Mouse (Mus musculus) spleen, embryonic (tissue): ENCODE results near the gene Wdfy2.
"Not testable (repeated sequence)": the region's sequence is repeated elsewhere in the genome, so short reads cannot be mapped to it uniquely, and the experiment has no call there.

Experiments
- CTCF ChIA-PET: fragments of 350-600 bp; sonication (Branson Sonifier 250); formaldehyde crosslinking; loops from one replicate; lab custom pipeline; 2022; lab: Charles Lee

Gene Wdfy2

GRCm38 (mm10) chr14:62878634-62879430, 41.4 kb downstream of the Wdfy2 start:
- CTCF ChIA-PET: interaction anchor here (0.6 kb wide), 1 partner anchor 17 kb away, joined by 6 read pairs; no protein-coding TSS in a partner anchor

- CTCF ChIA-PET: interaction anchor here (0.6 kb wide), 1 partner anchor 499 kb away, joined by 3 read pairs; no protein-coding TSS in a partner anchor
These were observed 42.0 kb downstream of the Wdfy2 start for GRCm38 (mm10) chr14:62879497-62879896.

GRCm38 (mm10) chr14:62880084-62880851, 42.8 kb downstream of the Wdfy2 start:
- CTCF ChIA-PET: interaction anchor here (0.6 kb wide), 1 partner anchor 498 kb away, joined by 3 read pairs; no protein-coding TSS in a partner anchor

- CTCF ChIA-PET: no interaction called here
These were observed 44.7 kb downstream of the Wdfy2 start for GRCm38 (mm10) chr14:62882061-62882614.

- CTCF ChIA-PET: interaction anchor here (0.7 kb wide), 1 partner anchor 84 kb away, joined by 5 read pairs; no protein-coding TSS in a partner anchor
These were observed 46.1 kb downstream of the Wdfy2 start for GRCm38 (mm10) chr14:62883551-62883950.

GRCm38 (mm10) chr14:62884171-62884570, 46.7 kb downstream of the Wdfy2 start:
- CTCF ChIA-PET: no interaction called here

GRCm38 (mm10) chr14:62884639-62885038, 47.2 kb downstream of the Wdfy2 start:
- CTCF ChIA-PET: interaction anchor here (0.8 kb wide), 1 partner anchor 39 kb away, joined by 5 read pairs; no protein-coding TSS in a partner anchor

GRCm38 (mm10) chr14:62885146-62885545, 47.7 kb downstream of the Wdfy2 start:
- CTCF ChIA-PET: interaction anchor here (0.8 kb wide), 1 partner anchor 40 kb away, joined by 5 read pairs; no protein-coding TSS in a partner anchor

- CTCF ChIA-PET: no interaction called here
These were observed 53.9 kb downstream of the Wdfy2 start for GRCm38 (mm10) chr14:62891401-62891800.

- CTCF ChIA-PET: interaction anchor here (0.5 kb wide), 1 partner anchor 265 kb away, joined by 39 read pairs; no protein-coding TSS in a partner anchor
These were observed 55.5 kb downstream of the Wdfy2 start for GRCm38 (mm10) chr14:62892771-62893641.

GRCm38 (mm10) chr14:62893642-62894180, 56.2 kb downstream of the Wdfy2 start:
- CTCF ChIA-PET: not testable (repeated sequence)

GRCm38 (mm10) chr14:62894924-62895840, 57.7 kb downstream of the Wdfy2 start:
- CTCF ChIA-PET: no interaction called here

GRCm38 (mm10) chr14:62898061-62898460, 60.6 kb downstream of the Wdfy2 start:
- CTCF ChIA-PET: no interaction called here

GRCm38 (mm10) chr14:62907888-62908287, 70.4 kb downstream of the Wdfy2 start:
- CTCF ChIA-PET: no interaction called here

- CTCF ChIA-PET: no interaction called here
These were observed 71.1 kb downstream of the Wdfy2 start for GRCm38 (mm10) chr14:62908550-62908949.

- CTCF ChIA-PET: no interaction called here
These were observed 73.4 kb downstream of the Wdfy2 start for GRCm38 (mm10) chr14:62910859-62911258.

GRCm38 (mm10) chr14:62915146-62915685, 77.7 kb downstream of the Wdfy2 start:
- CTCF ChIA-PET: no interaction called here

- CTCF ChIA-PET: no interaction called here
These were observed 79.1 kb downstream of the Wdfy2 start for GRCm38 (mm10) chr14:62916488-62917034.

- CTCF ChIA-PET: no interaction called here
These were observed 83.9 kb downstream of the Wdfy2 start for GRCm38 (mm10) chr14:62921401-62921800.
